Mouse (Mus musculus) CH12.LX (cell line): ENCODE results near the gene Ncan. TPM values are rescaled to one million over a fixed set of nuclear protein-coding genes. Genes with fewer than 3 reads are reported as not detected.

ENCODE experiments used
- DNase-seq: peaks from one replicate; pipeline ENCODE4 v3.0.0-alpha.2; 2013; ENCODE audit errors: extremely low read depth
- H3K27ac ChIP-seq: 2 replicates; pipeline ENCODE4 v1.5.1; 2012; ENCODE audit warnings: low read depth, mild to moderate bottlenecking, control low read depth, moderate library complexity; ENCODE audit not compliant: insufficient read depth
- H3K27me3 ChIP-seq: replicated peaks from 2 replicates; pipeline ENCODE3; 2012; ENCODE audit warnings: inconsistent platforms
- H3K36me3 ChIP-seq, 2 experiments: replicated peaks in 1 of 2; 2 replicates each; pipeline versions ENCODE3 to v1.6.1; 2012; ENCODE audit warnings: inconsistent platforms in 1 of 2, low read length in 1 of 2, mild to moderate bottlenecking in 1 of 2, mixed read lengths in 1 of 2, moderate library complexity in 1 of 2; ENCODE audit not compliant: control insufficient read depth in 1 of 2, insufficient read depth in 1 of 2
- H3K4me1 ChIP-seq, 2 experiments: 2 replicates each; pipeline ENCODE4 v1.6.1; 2012; ENCODE audit warnings: inconsistent platforms in 1 of 2, moderate library complexity in 1 of 2; ENCODE audit not compliant: insufficient read depth in 2 of 2, control insufficient read depth in 1 of 2
- H3K4me2 ChIP-seq: 2 replicates; pipeline ENCODE4 v1.6.1; 2012; ENCODE audit warnings: low read depth, mild to moderate bottlenecking, control low read depth; ENCODE audit not compliant: poor library complexity, insufficient read depth, severe bottlenecking
- H3K4me3 ChIP-seq, 3 experiments: fragments of 150-350 bp in 1 of 3; sonication (generic) in 1 of 3; replicated peaks in 1 of 3; 2 replicates each; pipeline versions ENCODE3 to v1.5.1; 2011 to 2012; ENCODE audit warnings: low read depth in 2 of 3, low read length in 2 of 3, mild to moderate bottlenecking in 2 of 3, moderate library complexity in 2 of 3, control low read depth in 1 of 3, improper control_type of control experiment in 1 of 3, inconsistent platforms in 1 of 3, mixed read lengths in 1 of 3; ENCODE audit not compliant: poor library complexity in 1 of 3
- H3K79me2 ChIP-seq: replicated peaks from 2 replicates; pipeline ENCODE4 v1.6.1; 2012; ENCODE audit warnings: mild to moderate bottlenecking, moderate library complexity; ENCODE audit not compliant: control insufficient read depth, poor library complexity, insufficient read depth, severe bottlenecking; ENCODE audit errors: extremely low read depth
- H3K9ac ChIP-seq: 2 replicates; pipeline ENCODE4 v1.6.1; 2012; ENCODE audit warnings: low read depth, mild to moderate bottlenecking, control low read depth, moderate library complexity; ENCODE audit not compliant: insufficient read depth
- H3K9me3 ChIP-seq: replicated peaks from 2 replicates; pipeline ENCODE3; 2012; ENCODE audit warnings: low read length, inconsistent platforms, mixed read lengths
- BHLHE40 ChIP-seq: IDR thresholded peaks from 2 replicates; pipeline ENCODE4 v1.6.1; 2011; ENCODE audit warnings: mild to moderate bottlenecking, low read depth, low read length, improper control_type of control experiment
- CHD1 ChIP-seq: IDR thresholded peaks from 2 replicates; pipeline ENCODE4 v1.6.1; 2012; ENCODE audit warnings: low read depth, low read length, improper control_type of control experiment, inconsistent platforms
- CHD2 ChIP-seq: IDR thresholded peaks from 2 replicates; pipeline ENCODE4 v1.6.1; 2011; ENCODE audit warnings: low read length, improper control_type of control experiment
- ELF1 ChIP-seq: IDR thresholded peaks from 2 replicates; pipeline ENCODE4 v1.6.1; 2014; ENCODE audit warnings: low read depth, mild to moderate bottlenecking, inconsistent platforms, low read length, improper control_type of control experiment
- ETS1 ChIP-seq: conservative IDR thresholded peaks from 2 replicates; pipeline ENCODE4 v1.6.1; 2012; ENCODE audit warnings: low read depth, mild to moderate bottlenecking, inconsistent platforms, low read length, improper control_type of control experiment, moderate library complexity
- KAT2A ChIP-seq: IDR thresholded peaks from 2 replicates; pipeline ENCODE4 v1.6.1; 2012; ENCODE audit warnings: low read length, improper control_type of control experiment, inconsistent platforms; ENCODE audit not compliant: insufficient replicate concordance
- MAFK ChIP-seq: IDR thresholded peaks from 2 replicates; pipeline ENCODE4 v1.6.1; 2011; ENCODE audit warnings: low read length, improper control_type of control experiment; ENCODE audit not compliant: insufficient replicate concordance
- MAX ChIP-seq: IDR thresholded peaks from 2 replicates; pipeline ENCODE4 v1.6.1; 2011; ENCODE audit warnings: low read length, improper control_type of control experiment
- MEF2A ChIP-seq: IDR thresholded peaks from 2 replicates; pipeline ENCODE4 v1.6.1; 2014; ENCODE audit warnings: low read depth, mild to moderate bottlenecking, inconsistent platforms, low read length, improper control_type of control experiment, borderline replicate concordance
- MYC ChIP-seq: IDR thresholded peaks from 2 replicates; pipeline ENCODE4 v1.6.1; 2011; ENCODE audit warnings: low read depth, mild to moderate bottlenecking, improper control_type of control experiment, low read length
- NRF1 ChIP-seq: IDR thresholded peaks from 2 replicates; pipeline ENCODE4 v1.6.1; 2014; ENCODE audit warnings: low read depth, mild to moderate bottlenecking, inconsistent platforms, low read length, improper control_type of control experiment, moderate library complexity
- PAX5 ChIP-seq: IDR thresholded peaks from 2 replicates; pipeline ENCODE4 v1.6.1; 2012; ENCODE audit warnings: low read length, inconsistent platforms, mixed read lengths
- POLR2A ChIP-seq: IDR thresholded peaks from 2 replicates; pipeline ENCODE4 v1.6.1; 2011; ENCODE audit warnings: low read depth, mild to moderate bottlenecking, improper control_type of control experiment, low read length
- POLR2AphosphoS2 ChIP-seq: IDR thresholded peaks from 2 replicates; pipeline ENCODE4 v1.6.1; 2011; ENCODE audit warnings: low read depth, low read length, improper control_type of control experiment
- RAD21 ChIP-seq: IDR thresholded peaks from 2 replicates; pipeline ENCODE4 v1.6.1; 2011; ENCODE audit warnings: low read depth, mild to moderate bottlenecking, low read length, improper control_type of control experiment, moderate library complexity
- SIN3A ChIP-seq: IDR thresholded peaks from 2 replicates; pipeline ENCODE4 v1.6.1; 2012; ENCODE audit warnings: low read length, improper control_type of control experiment, inconsistent platforms
- SMC3 ChIP-seq: IDR thresholded peaks from 2 replicates; pipeline ENCODE4 v1.6.1; 2011; ENCODE audit warnings: low read depth, low read length, improper control_type of control experiment
- TBP ChIP-seq: conservative IDR thresholded peaks from 2 replicates; pipeline ENCODE4 v1.6.1; 2011; ENCODE audit warnings: low read depth, low read length, improper control_type of control experiment
- UBTF ChIP-seq: IDR thresholded peaks from 2 replicates; pipeline ENCODE4 v1.6.1; 2012; ENCODE audit warnings: low read depth, mild to moderate bottlenecking, inconsistent platforms, low read length, improper control_type of control experiment, moderate library complexity
- USF1 ChIP-seq: IDR thresholded peaks from 2 replicates; pipeline ENCODE4 v1.6.1; 2014; ENCODE audit warnings: low read depth, mild to moderate bottlenecking, inconsistent platforms, low read length, improper control_type of control experiment
- USF2 ChIP-seq: conservative IDR thresholded peaks from 2 replicates; pipeline ENCODE4 v1.6.1; 2011; ENCODE audit warnings: low read depth, low read length, improper control_type of control experiment
- ZMIZ1 ChIP-seq: IDR thresholded peaks from 2 replicates; pipeline ENCODE4 v1.6.1; 2012; ENCODE audit warnings: low read depth, mild to moderate bottlenecking, inconsistent platforms, low read length, improper control_type of control experiment
- ZNF384 ChIP-seq: IDR thresholded peaks from 2 replicates; pipeline ENCODE4 v1.6.1; 2012; ENCODE audit warnings: low read depth, low read length, improper control_type of control experiment, inconsistent platforms
- dilution Hi-C: fragments of 300-500 bp; cut with MboI; formaldehyde crosslinking; loops from 2 replicates; pipeline ENCODE4 v1.14.3; 2020; ENCODE audit warnings: low sequenced_read_pairs; ENCODE audit not compliant: extremely low pct_unique_long_range_greater_than_20kb, extremely low pct_ligation_motif_present
- in situ Hi-C: fragments of 300-500 bp; cut with MboI; formaldehyde crosslinking; loops from 3 replicates; pipeline ENCODE4 v1.14.3; 2019; ENCODE audit warnings: low sequenced_read_pairs, low pct_ligation_motif_present, low pct_unique_long_range_greater_than_20kb, mixed read lengths
- polyA plus RNA-seq: library from polyadenylated mRNA; unstranded; fragments of >175 nt; gene quantifications from 2 replicates; pipeline ENCODE4 v1.2.1, GENCODE M21; 2012; ENCODE audit warnings: low read depth; ENCODE audit not compliant: insufficient read length
- total RNA-seq, 2 experiments: library from RNA; depleted of rRNA; stranded (reverse); fragments of 300-350 nt in 1 of 2; fragments of >200 nt in 1 of 2; gene quantifications; 2 replicates each; pipeline ENCODE4 v1.2.3; 2012 to 2014

The Ncan gene
- total RNA-seq (2012; rRNA removed) = 2.1 and 2.6 TPM in 2 replicates
- 3.5 and 3.9 TPM in 2 replicates for total RNA-seq (2014; rRNA removed)
- polyA plus RNA-seq = 5.3 and 6.0 TPM in 2 replicates

- Histone ChIP-seq H3K27me3 (peaks cover 7% of the 10 kb centered on the region), H3K9me3 (no peaks in the 10 kb centered on the region), H3K4me2 (no peak within 1 kb of the TSS)
- dilution Hi-C loops = no loop called here
- TF ChIP-seq KAT2A (no peak), USF2 (no peak), ZNF384 (no peak), USF1 (no peak), NRF1 (peak; percentile 71)
- TF ChIP-seq, all 38 proteins: peak for 1
- DNase-seq = no peak
- H3K4me1 ChIP-seq = peaks cover 10 to 38% of the 10 kb centered on the region in 2 experiments
- H3K79me2 ChIP-seq = no peaks in the 10 kb centered on the region
- H3K4me3 ChIP-seq = no peak within 1 kb of the TSS
- no peak within 1 kb of the TSS for H3K27ac ChIP-seq
- no peaks in the 10 kb centered on the region for H3K36me3 ChIP-seq
- in situ Hi-C loops = no loop called here
- no peak within 1 kb of the TSS for H3K9ac ChIP-seq
Measured at GRCm38 (mm10) chr8:70120667-70121066, at the start of gene Ncan. Ncan (minus strand) TSS chr8:70120873.

- in situ Hi-C loops = loop anchor here (5.0 kb wide), 1 partner anchor 42 kb away; the partner anchor contains the start of gene Slc25a42
- H3K4me1 ChIP-seq = peaks cover 30 to 86% of the 10 kb centered on the region in 2 experiments
- no peak overlapping the region for H3K4me2 ChIP-seq
- H3K27me3 ChIP-seq = no peaks in the 10 kb centered on the region
- peaks cover 30 to 43% of the 10 kb centered on the region in 2 experiments for H3K36me3 ChIP-seq
- no peak overlapping the region for H3K4me3 ChIP-seq
- TF ChIP-seq CHD2 (0 out of 2 replicates have a peak, but pooled peaks have one; percentile 14), POLR2AphosphoS2 (peak; percentile 32), ZMIZ1 (0 out of 2 replicates have a peak, but pooled peaks have one; percentile 16), PAX5 (no peak)
- TF ChIP-seq, all 38 proteins: peak for 3
- Histone ChIP-seq H3K27ac (peak overlapping the region; percentile 6; the same call in 1 of the 2 replicates), H3K9ac (no peak overlapping the region), H3K79me2 (peaks cover 13% of the 10 kb centered on the region), H3K9me3 (no peaks in the 10 kb centered on the region)
- DNase-seq = no peak
- dilution Hi-C loops = no loop called here
Measured at GRCm38 (mm10) chr8:70170116-70170515, 49.4 kb upstream of the Ncan start.

- no peak overlapping the region for H3K4me2 ChIP-seq
- in situ Hi-C loops = loop anchor here (5.0 kb wide), 1 partner anchor 34 kb away; the partner anchor contains the start of gene Nr2c2ap
- no peak for DNase-seq
- no peaks in the 10 kb centered on the region for H3K9me3 ChIP-seq
- peaks cover 60 to 77% of the 10 kb centered on the region in 2 experiments for H3K36me3 ChIP-seq
- no peak overlapping the region for H3K9ac ChIP-seq
- peaks cover 41 to 99% of the 10 kb centered on the region in 2 experiments for H3K4me1 ChIP-seq
- H3K27ac ChIP-seq = no peak overlapping the region
- H3K27me3 ChIP-seq = no peaks in the 10 kb centered on the region
- H3K79me2 ChIP-seq = peaks cover 27% of the 10 kb centered on the region
- H3K4me3 ChIP-seq = no peak overlapping the region
- dilution Hi-C loops = no loop called here
- no peak for TF ChIP-seq KAT2A
- TF ChIP-seq CHD1 = no peak
- peak; percentile 92 for TF ChIP-seq SMC3
- no peak for TF ChIP-seq SIN3A
- TF ChIP-seq USF1 = no peak
- no peak for TF ChIP-seq ZNF384
- TF ChIP-seq NRF1 = peak; percentile 17; the same call in 1 of the 2 replicates
- TF ChIP-seq ELF1 = no peak
- TF ChIP-seq TBP = no peak
- no peak for TF ChIP-seq UBTF
- no peak for TF ChIP-seq POLR2AphosphoS2
- peak; percentile 62; the same call in 1 of the 2 replicates for TF ChIP-seq MAFK
- TF ChIP-seq PAX5 = no peak
- no peak for TF ChIP-seq MEF2A
- TF ChIP-seq RAD21 = peak; percentile 81
- TF ChIP-seq BHLHE40 = no peak
- no peak for TF ChIP-seq MYC
- TF ChIP-seq POLR2A = no peak
- no peak for TF ChIP-seq USF2
- TF ChIP-seq ETS1 = no peak
- TF ChIP-seq MAX = no peak
Measured at GRCm38 (mm10) chr8:70166504-70167110, 45.9 kb upstream of the Ncan start.
